Mouse (Mus musculus) olfactory bulb, adult 2 months (tissue): Measurements from ENCODE around the gene Vezt. TPM values are rescaled to one million over a fixed set of nuclear protein-coding genes. Genes with fewer than 3 reads are reported as not detected.

Experiments used
- H3K27ac ChIP-seq: fragments of 200-500 bp; 2 replicates; pipeline ENCODE4 v1.5.1; 2012; ENCODE audit warnings: low read depth, low read length; ENCODE audit not compliant: insufficient read depth
- H3K4me1 ChIP-seq: fragments of 200-500 bp; 2 replicates; pipeline ENCODE4 v1.6.1; 2012; ENCODE audit warnings: low read length; ENCODE audit not compliant: control insufficient read depth, insufficient read depth
- H3K4me3 ChIP-seq: fragments of 200-500 bp; 2 replicates; pipeline ENCODE4 v1.5.1; 2012; ENCODE audit warnings: mild to moderate bottlenecking, low read depth, low read length, moderate library complexity; ENCODE audit not compliant: insufficient read depth
- CTCF ChIP-seq: fragments of 200-500 bp; IDR thresholded peaks from 2 replicates; pipeline ENCODE4 v1.5.1; 2012; ENCODE audit warnings: low read depth, mild to moderate bottlenecking, low read length, moderate library complexity; ENCODE audit not compliant: insufficient read depth
- POLR2A ChIP-seq: fragments of 200-500 bp; IDR thresholded peaks from 2 replicates; pipeline ENCODE4 v1.6.1; 2012; ENCODE audit warnings: mild to moderate bottlenecking, low read depth, low read length, moderate library complexity; ENCODE audit not compliant: insufficient read depth
- WGBS: fragments of 180-500 bp; shearing (Covaris S2); methylation state at CpG from one replicate; pipeline ENCODE4 v1.1.7; 2018; 5-methylcytosine and 5-hydroxymethylcytosine counted together
- polyA plus RNA-seq: library from polyadenylated mRNA; stranded (reverse); fragments of >200 nt; gene quantifications from 2 replicates; pipeline ENCODE4 v1.2.4, GENCODE M21; 2012; ENCODE audit warnings: low replicate concordance; ENCODE audit not compliant: missing spikeins, insufficient read depth, insufficient read length

The Vezt gene
- 98.6 TPM in 1 of 2 replicates, not detected in the other for polyA plus RNA-seq

- H3K4me1 ChIP-seq: no peaks in the 10 kb centered on the region
- peak within 1 kb of the TSS; percentile 46; the same call in 1 of the 2 replicates for H3K27ac ChIP-seq
- peak within 1 kb of the TSS; percentile 89 for H3K4me3 ChIP-seq
- no peak for TF ChIP-seq POLR2A
- peak; percentile 16; the same call in 1 of the 2 replicates for TF ChIP-seq CTCF
- under 1% methylated on average over 77 of the region's 77 CpGs for WGBS
These were observed at the start of gene Vezt, which contains the start of gene Fgd6 for GRCm38 (mm10) chr10:94035658-94036374. Vezt (minus strand) TSS chr10:94035817. Fgd6 (plus strand) TSS chr10:94036001.

GRCm38 (mm10) chr10:94082040-94082734 lies 46.6 kb upstream of the Vezt start:
- Histone ChIP-seq H3K4me1 (no peaks in the 10 kb centered on the region), H3K27ac (no peak overlapping the region), H3K4me3 (no peak overlapping the region)
- TF ChIP-seq CTCF (no peak), POLR2A (no peak)
- 54% methylated on average over 7 of the region's 7 CpGs for WGBS

GRCm38 (mm10) chr10:94080740-94081139 lies 45.1 kb upstream of the Vezt start:
- H3K4me3 ChIP-seq: no peak overlapping the region
- TF ChIP-seq CTCF (no peak), POLR2A (no peak)
- 90% methylated on average over 3 of the region's 3 CpGs for WGBS
- no peak overlapping the region for H3K27ac ChIP-seq
- H3K4me1 ChIP-seq: no peaks in the 10 kb centered on the region

- H3K4me3 ChIP-seq: no peak overlapping the region
- WGBS: 69% methylated on average over 14 of the region's 14 CpGs
- TF ChIP-seq CTCF (no peak), POLR2A (no peak)
- H3K4me1 ChIP-seq: peaks cover 3% of the 10 kb centered on the region; the same call in 1 of the 2 replicates
- peak overlapping the region; percentile 73 for H3K27ac ChIP-seq
These were observed 41.6 kb upstream of the Vezt start for GRCm38 (mm10) chr10:94076966-94077825.

GRCm38 (mm10) chr10:94072916-94073465 lies 37.4 kb upstream of the Vezt start:
- no peak overlapping the region for H3K27ac ChIP-seq
- H3K4me1 ChIP-seq: peaks cover 4% of the 10 kb centered on the region; the same call in 1 of the 2 replicates
- 71% methylated on average over 4 of the region's 4 CpGs for WGBS
- no peak overlapping the region for H3K4me3 ChIP-seq
- TF ChIP-seq CTCF: no peak
- no peak for TF ChIP-seq POLR2A

GRCm38 (mm10) chr10:94072261-94072915 lies 36.8 kb upstream of the Vezt start:
- H3K4me1 ChIP-seq: peaks cover 4% of the 10 kb centered on the region; the same call in 1 of the 2 replicates
- H3K27ac ChIP-seq: no peak overlapping the region
- no peak overlapping the region for H3K4me3 ChIP-seq
- WGBS: 37% methylated on average over 10 of the region's 10 CpGs
- TF ChIP-seq CTCF (no peak), POLR2A (no peak)

- H3K4me3 ChIP-seq: no peak overlapping the region
- 94% methylated on average over 7 of the region's 7 CpGs for WGBS
These were observed 36.0 kb upstream of the Vezt start for GRCm38 (mm10) chr10:94071641-94072040.

GRCm38 (mm10) chr10:94068701-94069100 lies 33.1 kb upstream of the Vezt start:
- H3K4me1 ChIP-seq: peaks cover 4% of the 10 kb centered on the region; the same call in 1 of the 2 replicates
- WGBS: 67% methylated on average over 5 of the region's 5 CpGs
- H3K27ac ChIP-seq: no peak overlapping the region
- no peak overlapping the region for H3K4me3 ChIP-seq
- no peak for TF ChIP-seq POLR2A
- no peak for TF ChIP-seq CTCF

More at GRCm38 (mm10) chr10:94071641-94072040, 36.0 kb upstream of the Vezt start:
- peaks cover 4% of the 10 kb centered on the region; the same call in 1 of the 2 replicates for H3K4me1 ChIP-seq
- H3K27ac ChIP-seq: no peak overlapping the region
- no peak for TF ChIP-seq POLR2A
- no peak for TF ChIP-seq CTCF
